Mouse (Mus musculus): ENCODE data around the gene Birc5.
A peak's percentile ranks its signal among the peaks of the same experiment; 100 is the strongest.

Gene Birc5

DNA sequence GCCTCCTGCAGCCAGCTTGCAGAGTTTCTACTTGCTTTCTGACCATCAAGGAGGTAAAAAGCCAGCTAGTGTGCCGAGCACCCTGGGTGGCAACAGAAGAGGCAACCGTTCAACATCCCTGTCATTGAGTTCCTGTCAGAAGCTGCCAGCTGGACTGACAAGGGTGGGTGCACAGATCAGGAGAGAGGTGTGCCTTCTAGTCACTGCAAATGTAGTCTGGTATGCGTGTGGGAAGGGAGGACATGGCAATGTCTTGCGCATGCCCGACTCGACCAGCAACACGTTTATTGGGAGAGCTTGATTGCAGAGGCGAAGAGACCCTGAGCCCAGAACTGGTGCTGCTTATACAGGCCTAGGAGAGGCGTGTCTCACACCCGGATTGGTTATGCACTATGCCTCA lies 8.4 kb downstream of the Birc5 start:
- no peak for DNase-seq

DNA sequence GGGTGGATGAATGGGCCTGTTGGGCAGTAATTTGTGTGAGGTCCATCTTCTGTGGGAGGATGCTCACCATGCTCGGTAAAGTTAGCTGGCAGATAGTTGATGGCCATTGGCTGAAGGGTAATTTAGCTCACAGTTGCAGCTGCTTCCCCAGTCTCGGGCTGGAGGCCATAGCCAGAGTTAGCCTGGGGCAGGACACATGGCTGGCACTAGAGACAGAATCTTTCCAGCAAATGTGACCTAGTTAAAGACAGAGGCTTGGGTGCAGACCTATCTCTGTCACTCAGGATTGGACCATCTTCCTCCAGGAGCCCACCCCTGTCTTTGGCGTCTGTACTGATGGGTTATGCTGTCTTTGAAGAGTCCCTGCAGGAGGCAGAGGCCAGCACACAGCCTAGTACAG lies 9.3 kb downstream of the Birc5 start:
- no peak for DNase-seq

DNA sequence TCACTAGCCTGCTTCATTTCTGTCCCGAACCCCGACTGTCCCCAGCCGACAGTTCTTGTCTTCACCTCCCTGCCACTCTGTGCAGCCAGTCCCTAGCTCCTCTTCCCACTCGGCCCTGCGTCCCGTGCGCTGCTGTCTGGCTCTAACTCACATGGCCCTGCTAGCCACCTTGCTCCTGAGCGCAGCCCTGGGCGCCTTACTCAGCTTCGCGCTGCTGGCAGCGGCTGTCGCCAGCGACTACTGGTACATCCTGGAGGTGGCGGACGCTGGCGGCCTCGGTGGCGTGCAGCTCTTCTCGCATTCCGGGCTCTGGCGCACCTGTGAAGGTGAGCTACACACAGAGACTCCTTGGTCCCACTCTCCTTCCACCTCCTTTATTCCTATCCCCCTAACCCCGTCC lies 11.6 kb downstream of the Birc5 start, which contains the start of gene Tmem235:
TSS of gene Tmem235 (plus strand) at position 152 of the 400 bp plus-strand sequence.
- no peak for DNase-seq

DNA sequence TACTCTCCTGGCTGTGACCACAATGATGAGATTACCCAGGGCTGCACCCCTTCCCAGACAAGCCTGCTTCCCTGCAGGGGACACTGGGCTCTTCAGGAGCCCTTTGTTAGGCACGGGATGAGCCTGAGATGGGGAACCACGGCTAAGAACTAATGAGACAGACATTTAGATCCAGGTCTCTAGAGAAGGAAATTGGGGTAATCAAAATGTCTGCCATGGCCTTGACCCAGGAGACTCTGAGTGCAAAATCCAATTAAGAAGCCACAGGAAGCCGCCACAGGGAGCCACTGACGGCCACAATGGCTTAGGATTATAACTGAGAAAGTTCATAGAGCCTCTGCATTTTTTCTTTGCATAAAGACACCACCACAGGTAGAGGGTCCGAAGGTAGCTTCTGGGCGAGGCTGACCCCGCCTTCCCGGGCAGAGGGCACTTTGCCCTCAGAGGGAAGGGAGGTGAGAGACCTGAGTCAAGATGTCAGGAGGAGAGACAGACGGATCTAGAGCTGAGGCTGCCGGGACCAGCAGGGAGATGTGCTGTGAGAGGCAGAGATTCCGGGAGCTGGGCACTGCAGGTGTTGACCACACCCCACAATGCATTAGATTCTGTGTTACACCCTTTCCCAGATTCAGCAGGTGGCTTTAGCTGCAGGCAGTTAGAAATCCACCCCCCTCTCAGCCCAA lies 14.3 kb downstream of the Birc5 start:
- no peak for DNase-seq

DNA sequence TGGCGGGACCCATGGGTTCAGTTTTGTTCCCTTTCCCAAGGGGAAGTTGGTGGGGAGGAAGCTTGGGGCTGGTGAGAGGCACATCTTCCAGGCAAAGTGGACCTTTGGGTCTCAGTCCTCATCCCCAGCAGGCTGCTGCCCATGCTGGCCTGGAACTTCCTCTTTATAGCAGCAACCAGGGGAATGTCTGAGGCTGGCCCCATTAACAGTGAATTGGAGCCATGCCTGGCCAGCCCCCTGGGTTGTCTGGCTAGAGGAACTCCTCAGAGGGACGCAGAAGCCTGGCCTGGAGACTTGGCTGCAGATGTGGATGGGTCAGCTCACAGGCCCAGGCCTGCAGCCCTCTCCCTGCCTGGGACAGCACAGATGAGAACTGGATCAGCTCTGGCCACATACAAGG lies 15.8 kb downstream of the Birc5 start:
- no peak for DNase-seq

DNA sequence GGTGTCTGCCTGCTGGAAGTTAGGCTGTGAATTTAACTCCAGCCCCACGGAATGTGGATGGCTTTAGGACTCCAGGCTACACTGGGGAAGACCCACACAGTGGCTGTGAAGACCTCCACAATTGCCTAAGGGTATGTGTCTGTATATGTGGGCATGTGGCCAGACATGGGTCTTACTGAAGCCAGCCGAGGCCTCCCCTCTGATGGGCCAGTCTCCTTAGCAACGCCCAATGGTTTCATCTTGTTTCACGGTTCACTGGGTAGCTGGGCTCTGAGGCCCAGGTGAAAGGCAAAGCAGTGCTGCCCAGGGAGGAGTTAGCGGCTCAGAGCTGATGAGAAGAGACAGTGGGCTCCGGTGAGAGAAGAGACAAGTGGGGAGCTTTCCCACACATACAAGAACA lies 16.9 kb downstream of the Birc5 start:
- no peak for DNase-seq

DNA sequence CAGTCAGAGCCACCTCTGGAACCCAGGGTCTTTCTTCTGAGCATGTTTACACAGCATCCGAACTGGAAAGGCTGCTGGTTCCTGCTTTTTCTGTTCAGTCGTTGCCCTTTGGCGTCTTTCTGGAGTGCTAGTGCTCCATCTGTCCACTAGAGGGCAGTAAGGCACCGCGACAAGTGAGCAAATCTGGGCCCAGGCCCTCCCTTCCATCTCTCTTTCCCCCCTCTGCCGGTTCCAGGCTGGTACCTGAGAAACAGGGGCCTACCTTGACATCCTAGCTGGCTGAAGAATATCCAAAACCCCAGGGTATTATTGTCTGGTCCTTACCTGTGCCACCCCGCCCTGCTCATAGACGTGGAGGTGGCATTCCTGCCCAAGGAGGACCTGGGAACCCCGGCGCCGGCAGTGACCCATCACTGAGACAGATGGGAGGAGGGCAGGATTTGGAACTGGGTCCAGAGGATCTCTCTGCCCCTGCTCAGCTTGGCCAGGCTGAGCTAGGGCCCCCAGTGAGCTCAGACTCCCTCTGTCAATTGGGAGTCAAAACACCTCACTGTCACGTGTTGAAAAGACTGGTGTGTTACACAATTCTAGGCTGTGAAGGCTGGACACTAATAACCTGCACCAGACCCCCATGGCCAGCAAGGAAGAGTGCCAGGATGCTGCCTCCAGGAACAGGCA lies 21.8 kb downstream of the Birc5 start:
- peak; percentile 72 to 85 for DNase-seq

DNA sequence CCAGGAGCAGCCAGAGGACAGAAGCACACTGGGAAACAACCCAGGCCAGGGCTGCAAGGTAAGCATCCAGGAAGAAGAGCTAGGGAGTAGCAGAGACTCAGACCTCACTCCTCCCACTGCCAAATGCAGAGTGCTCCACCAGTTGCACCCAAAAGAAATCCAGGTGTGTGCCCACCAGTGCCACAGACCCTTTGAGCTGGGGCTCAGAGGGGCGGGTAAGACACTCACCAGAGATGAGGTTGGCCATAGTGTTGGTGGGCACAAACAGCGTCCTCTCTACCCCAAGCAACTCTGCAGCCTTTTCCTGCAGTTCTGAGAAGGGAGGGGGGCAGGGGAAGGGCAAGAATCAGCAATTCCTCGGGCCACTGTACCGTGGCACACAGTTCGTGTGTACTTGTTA lies 22.3 kb downstream of the Birc5 start:
- DNase-seq = no peak

DNA sequence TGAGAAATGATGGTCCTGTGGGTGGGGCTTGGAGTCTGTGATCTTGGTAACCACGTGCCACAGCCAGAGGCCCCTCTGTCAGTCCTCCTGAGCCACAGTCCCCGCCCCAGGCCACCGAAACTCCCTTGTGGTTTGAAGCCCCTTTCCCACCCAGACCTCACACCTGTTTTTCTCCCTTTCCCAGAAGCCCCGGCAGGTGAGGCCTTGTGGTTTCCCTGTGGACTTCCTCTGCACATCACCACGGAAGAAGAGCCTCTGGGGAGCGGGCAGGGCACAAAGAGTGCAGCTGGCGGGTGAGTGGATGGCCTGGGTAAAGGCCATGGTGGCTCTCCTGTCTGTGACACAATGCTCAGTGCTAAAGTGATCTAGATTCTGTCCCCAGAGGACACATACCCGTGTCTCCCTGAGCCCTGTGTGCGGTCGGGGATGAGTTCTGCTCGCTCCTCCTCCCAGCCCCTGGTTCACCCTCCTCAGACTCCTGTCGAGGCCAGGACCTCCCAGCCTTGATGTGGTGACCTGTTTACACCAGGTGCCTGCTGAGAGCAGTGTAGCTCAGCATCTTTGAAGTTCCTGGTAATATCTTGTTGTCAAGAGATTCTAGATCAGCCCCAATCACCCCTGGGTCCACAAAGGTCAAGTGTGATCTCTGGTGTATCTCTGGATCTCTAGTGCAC lies 23.0 kb downstream of the Birc5 start:
- DNase-seq = peak; percentile 52 to 56

DNA sequence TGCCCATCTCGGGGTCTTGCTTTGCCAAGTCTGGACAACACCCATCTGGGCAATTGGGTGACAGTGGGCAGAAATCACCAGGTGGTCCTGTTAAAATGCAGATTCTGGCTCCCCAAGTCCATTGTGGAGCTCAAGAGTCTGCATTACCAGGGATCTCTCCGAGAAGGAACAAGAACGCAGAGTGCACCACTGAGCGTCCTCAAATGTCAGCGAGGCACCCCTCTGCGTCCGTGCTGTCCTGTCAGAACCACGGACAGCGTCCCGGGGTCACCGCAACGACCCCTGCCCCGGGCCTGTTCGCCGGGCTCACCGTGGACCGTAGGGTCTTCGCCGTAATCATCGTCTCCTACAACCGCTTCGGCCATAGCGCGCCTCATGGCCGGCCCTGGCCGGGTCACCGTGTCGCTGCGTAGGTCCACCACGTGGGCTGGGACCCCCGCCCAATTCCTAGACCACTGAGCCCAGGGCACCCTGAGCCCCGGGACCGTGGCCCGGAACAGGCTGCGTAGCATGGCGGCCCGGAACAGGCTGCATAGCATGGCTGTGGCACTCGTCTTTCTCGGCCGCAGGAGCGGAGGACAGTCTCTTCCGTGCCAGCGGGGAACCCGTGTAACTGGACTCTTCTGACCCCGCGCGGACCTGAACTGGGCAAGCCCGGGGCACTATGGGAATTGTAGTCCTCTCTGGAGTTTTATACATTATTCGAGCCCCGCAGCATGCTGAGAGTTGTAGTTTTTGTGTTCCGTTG lies 24.0 kb downstream of the Birc5 start, which contains the start of gene Tha1:
TSS of gene Tha1 (minus strand) at position 621 of the 748 bp plus-strand sequence.
- DNase-seq = peak; percentile 86 to 88

DNA sequence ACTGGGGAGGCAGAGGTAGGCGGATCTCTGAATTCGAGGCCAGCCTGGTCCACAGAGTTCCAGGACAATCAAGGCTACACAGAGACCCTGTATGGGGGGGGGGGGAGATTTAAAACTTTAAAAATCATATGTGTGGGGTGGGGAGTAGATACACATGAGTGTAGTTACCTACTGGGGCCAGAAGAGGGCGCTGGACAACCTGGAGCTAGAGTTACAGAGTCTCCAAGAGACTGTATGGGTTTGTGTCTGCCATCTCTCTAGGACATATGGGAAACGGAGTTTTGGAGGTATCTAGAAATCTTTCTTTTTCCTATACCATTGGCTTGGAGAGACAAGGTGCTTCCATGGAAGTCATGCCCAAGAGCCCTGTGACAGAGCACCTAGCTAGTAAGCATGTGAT lies 25.4 kb downstream of the Birc5 start:
- peak in 1 of 2 experiments; percentile 46 for DNase-seq

DNA sequence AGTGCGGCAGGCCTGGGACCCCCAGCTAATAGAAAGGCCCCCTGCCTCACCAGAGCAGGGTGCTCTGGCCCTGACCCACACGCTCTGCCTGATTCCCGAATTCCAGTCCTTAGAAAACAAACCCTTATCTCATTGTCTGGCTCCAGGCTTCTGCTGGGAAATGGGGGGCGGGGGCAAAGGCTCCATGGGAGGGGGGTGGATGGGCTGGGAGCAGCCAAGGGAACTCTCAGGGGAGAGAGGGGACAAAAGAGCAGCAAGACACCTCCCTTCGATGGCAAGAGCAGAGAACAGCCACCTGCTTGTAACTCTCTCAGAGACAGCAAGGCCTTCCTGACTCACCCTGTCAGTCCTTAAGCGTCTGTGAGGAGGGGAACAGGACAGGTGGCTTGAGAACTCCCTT lies 26.6 kb downstream of the Birc5 start:
- no peak for DNase-seq

DNA sequence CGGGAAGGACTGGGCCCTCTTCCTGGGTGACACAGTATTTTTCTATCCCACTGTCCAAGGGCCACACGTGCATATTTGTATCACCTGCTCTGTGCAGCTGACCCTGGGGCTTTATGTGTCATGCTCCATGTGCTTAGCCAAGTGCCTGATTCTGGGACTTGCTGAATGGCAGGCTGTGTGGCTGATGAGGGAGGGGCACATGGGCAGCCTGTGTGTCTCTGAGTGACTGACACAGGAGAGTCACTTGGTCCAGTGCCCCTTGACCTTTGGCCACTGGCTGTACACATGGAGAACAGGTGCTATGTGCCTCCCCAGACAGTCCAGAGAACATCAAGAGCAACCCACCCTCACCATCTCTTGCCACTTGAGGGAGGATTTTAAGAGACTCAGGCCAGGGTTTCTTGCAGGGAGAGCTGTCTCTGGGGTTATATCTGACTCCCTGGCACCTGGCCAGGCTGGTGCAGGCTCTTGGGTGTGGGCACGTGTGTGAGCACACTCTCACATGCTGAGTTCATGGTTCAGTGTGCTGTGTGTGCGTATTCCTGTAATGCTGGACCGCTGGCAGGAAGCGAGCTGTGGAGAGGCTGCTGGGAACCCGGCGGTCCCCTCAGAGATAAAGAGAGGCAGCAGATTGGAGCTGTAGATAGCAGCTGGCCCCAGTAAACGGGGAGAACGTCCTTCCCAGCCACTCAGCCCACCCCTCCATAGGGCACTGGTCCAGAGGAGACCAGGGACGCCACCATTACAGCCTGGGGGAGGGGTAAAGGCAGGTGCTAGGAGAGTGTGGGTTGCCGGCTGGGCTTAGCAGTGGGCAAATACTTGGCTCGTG lies 29.1 kb downstream of the Birc5 start:
- peak; percentile 60 to 77 for DNase-seq

DNA sequence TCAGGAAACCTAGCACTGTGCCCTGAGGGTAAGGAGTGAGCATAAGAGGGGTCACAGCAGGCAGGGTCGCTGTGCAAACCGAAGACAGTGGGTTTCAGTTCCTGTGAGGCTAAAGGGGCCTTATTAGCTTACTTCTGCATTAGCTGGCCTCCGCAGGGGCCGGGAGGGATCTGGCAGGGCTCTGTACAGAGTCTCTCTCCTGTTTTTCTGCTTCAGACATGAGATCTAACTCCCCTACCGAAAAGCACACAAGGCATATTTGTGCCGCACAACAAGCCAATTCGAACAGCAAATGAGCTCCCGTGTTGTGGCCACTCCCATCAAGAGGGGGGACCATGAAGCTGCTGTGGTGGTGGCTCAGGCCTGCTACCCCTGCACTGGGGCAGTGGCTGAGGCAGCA lies 29.8 kb downstream of the Birc5 start:
- DNase-seq = peak in 1 of 2 experiments; percentile 35

DNA sequence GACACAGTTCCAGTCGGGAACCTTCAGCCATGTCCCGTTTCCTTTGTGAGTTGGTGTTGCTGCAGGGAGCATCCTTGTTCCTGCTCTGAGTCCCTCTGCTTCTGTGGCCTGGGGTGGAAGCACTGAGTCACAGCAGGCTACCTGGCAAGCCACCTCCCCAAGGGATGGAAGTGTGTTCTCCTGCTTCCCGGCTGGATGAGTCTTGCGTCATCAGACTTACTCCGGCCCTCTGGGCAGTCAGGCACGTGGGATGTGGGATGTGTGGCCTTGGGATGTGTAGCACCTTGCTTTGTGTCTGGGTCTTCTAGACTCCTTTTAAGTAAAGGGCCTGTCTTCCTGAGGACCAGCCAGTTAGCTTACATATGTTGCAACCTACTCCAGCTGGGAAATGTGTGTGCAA lies 30.6 kb downstream of the Birc5 start:
- no peak for DNase-seq

DNA sequence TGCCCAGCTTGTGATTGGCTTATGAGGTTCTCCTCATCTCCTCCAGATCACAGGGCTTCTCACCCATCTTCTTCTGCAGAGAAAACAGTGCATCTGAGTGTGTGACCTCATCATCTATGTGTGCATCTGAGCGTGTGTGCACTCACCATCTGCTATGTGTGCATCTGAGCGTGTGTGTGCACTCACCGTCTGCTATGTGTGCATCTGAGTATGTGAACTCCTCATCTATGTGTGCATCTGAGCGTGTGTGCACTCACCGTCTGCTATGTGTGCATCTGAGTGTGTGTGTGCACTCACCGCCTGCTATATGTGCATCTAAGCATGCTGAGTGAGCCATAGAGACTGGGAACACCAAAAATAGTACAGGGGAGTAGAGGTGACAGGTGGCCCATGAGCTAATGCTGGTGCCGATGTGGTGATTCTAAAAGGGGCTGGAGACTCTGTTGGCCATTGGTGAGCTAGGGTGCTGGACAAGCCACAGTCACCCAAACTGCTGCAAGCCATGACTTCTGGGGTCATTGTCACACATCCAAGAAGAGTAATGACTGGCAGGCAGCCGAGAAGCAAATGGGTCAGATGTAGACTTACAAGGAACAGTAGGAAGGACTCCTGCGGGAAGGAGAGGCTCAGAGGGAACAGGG lies 31.4 kb downstream of the Birc5 start:
- DNase-seq = no peak

DNA sequence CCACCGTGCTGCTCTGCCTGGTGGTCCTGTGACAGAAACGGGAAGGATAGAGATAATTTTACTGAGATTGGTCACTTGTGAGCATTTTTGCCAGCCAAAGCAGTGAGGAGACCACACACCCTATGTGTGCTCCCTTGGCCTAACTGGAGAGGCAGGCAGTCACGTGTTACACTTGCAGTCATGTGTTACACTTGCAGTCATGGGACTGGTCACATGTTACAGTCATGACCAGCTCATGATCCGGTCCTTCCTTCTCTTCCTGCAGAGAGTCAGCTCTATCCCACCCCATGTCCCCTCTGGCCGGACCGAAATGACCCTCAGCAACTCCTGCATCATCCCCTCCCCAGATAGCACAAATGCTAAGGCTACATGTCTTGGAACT lies 31.9 kb downstream of the Birc5 start:
- no peak for DNase-seq

DNA sequence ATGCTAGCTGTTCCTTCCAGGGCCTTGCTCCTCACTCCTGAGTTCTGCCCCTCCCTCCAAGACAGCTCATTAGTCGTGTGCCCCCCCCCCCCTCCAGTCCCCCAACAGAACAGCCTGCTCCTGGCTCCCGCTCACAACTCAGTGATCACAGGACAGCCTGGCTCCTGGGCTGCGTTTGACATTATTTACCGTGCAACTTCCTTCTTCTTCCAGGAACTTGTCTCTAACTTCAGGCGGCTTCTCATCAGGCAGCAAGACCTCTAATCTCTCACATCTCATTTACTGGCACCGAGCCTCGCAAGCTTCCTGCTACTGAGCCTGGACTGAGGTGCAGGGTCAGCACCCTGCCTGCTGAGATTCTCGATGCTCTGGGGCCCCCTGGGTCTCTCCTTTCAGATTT lies 32.7 kb downstream of the Birc5 start:
- DNase-seq = peak; percentile 77 to 82

DNA sequence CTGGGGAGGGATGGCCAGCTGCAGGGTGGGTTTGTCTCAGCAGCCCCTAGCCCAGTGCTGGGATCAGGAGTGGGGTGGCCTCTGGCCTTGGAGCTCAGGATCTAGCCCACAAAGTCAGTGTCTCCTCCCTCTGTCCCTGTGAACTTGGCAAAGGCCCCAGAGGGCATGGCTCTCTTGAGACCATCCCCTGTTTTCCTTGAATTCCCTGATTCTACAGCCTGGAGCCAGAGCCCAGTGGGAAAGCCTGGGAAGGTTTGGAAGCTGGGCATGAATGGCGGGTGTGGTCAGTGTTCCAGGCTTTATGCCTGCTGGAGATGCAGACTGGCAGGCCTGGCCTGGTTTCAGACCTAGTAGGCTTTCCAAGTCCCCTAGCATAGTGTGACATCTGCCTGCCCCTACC lies 33.2 kb downstream of the Birc5 start:
- DNase-seq = peak; percentile 52 to 73

DNA sequence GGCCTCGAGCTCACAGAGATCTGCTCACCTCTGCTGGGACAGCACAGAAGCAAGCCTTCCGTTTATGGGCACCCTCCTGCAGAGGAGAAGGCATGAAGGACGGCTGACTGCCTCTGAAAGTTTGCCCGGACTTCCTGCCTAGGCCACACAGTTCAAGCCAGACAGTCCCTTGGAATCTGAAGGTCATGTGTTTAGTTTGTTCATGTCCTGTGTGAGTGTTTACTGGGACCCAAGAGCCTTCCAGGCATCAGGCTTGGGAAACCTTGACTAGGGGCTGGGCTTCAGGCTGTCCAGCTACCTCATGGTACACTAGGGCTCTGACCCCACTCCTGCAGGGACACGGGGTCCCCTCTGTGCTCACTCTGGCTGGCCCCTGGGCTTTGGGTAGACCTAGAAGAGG lies 36.9 kb downstream of the Birc5 start:
- peak in 1 of 2 experiments; percentile 55 for DNase-seq

DNA sequence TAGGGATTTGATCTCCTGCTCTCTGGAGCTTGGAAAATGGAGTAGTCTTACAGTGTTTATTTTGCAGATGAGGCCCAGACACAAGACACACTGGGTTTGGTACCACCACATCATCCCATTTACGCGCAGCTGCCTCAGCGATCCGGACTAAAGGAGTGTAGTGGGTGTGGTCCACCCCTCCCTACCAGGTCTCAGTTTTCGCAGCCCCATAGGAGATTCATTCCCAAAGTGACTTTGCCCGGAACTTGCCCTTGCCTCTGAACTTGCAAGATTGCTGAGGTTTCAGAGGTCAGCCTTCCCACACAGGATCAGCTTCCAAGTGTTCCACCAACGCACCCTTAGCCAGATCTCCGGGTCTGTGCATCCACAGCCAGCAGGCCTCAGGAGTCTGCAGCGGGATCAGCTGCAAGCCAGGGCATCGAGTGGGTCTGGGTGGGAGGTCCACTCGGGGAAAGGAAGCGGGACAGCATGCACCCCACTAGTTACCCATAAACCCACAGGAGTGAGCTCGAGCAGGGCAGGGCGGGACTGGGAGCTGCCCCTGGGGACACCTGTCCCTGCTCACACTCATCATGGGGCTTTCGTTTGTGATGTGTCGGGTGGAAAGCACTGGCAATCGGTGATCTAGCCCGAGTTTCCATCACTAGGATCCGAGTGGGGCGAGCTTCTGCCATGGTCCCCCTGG lies 39.3 kb downstream of the Birc5 start:
- DNase-seq = no peak
